ENCODE assay signal across 9 mouse cellular contexts in the genomic region with DNA sequence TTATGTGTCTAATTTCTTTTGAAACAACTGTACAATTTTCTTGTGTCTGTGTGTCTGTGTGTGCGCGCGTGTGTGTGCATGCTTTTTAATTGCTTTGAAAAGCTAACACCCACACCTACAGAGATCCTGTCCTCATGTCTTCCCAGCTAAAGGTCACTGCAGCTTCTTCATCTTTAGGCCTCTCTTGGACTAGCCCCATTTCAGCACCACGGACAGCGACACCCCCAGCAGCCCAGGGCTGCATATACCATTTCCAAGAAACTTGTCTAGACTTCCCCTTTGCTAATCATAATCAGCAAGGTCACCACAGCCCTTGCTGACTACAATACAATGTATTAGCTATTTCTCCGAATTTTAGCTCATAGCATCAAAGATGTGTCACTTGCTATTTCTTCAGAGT. TPM values are rescaled to one million over a fixed set of nuclear protein-coding genes. Genes with fewer than 3 reads are reported as not detected.
DNase-seq lines count a peak whose midpoint lies in the region; ATAC-seq lines count a peak whose summit lies in the region.
"Had no signal": no experiment of that assay in that cellular context is flagged by ENCODE, and none has a peak within 500 bp of the region (broad histone marks: within the 10 kb centered on the region; RNA-seq: fewer than 3 reads in every experiment).

No protein-coding gene starts in this region.

- no peak overlapping the region for H3K27ac ChIP-seq in forebrain, embryonic 11.5 days (ENCODE audit: low read depth, low read length)
- no peak overlapping the region for H3K27ac ChIP-seq in hindbrain, embryonic 15.5 days (replicated peaks)
- H3K27ac ChIP-seq in neural tube, embryonic 15.5 days (replicated peaks): no peak overlapping the region
- H3K27ac ChIP-seq: limb, embryonic 15.5 days had no signal

- peaks cover 17% of the 10 kb centered on the region for H3K27me3 ChIP-seq in forebrain, embryonic 11.5 days (ENCODE audit: control insufficient read depth, insufficient read depth, low read length)
- H3K27me3 ChIP-seq in hindbrain, embryonic 15.5 days: no peaks in the 10 kb centered on the region
- no peaks in the 10 kb centered on the region for H3K27me3 ChIP-seq in neural tube, embryonic 15.5 days (replicated peaks)

- no peak overlapping the region for H3K4me3 ChIP-seq in forebrain, embryonic 11.5 days (ENCODE audit: low read depth, low read length)
- H3K4me3 ChIP-seq in hindbrain, embryonic 15.5 days: peak overlapping the region; percentile 84
- peak overlapping the region; percentile 75 for H3K4me3 ChIP-seq in neural tube, embryonic 15.5 days (replicated peaks)
- H3K4me3 ChIP-seq: limb, embryonic 15.5 days had no signal

- H3K4me2 ChIP-seq in forebrain, embryonic 11.5 days (ENCODE audit: low read depth, low read length, severe bottlenecking): no peak overlapping the region
- peak overlapping the region; percentile 90 for H3K4me2 ChIP-seq in hindbrain, embryonic 15.5 days
- peak overlapping the region; percentile 91 for H3K4me2 ChIP-seq in neural tube, embryonic 15.5 days
- H3K4me2 ChIP-seq: limb, embryonic 15.5 days had no signal

- ATAC-seq in forebrain, embryonic 11.5 days (replicated peaks; ENCODE audit: low FRiP score): no peak
- no peak for ATAC-seq in hindbrain, embryonic 15.5 days (ENCODE audit: low FRiP score, low read depth)
- ATAC-seq in neural tube, embryonic 15.5 days (ENCODE audit: low FRiP score): no peak
- no peak for ATAC-seq in inflammation-experienced regulatory T-cells, adult 6 months

- H3K36me3 ChIP-seq in forebrain, embryonic 11.5 days (ENCODE audit: control insufficient read depth, insufficient read depth, low read length): no peaks in the 10 kb centered on the region
- no peaks in the 10 kb centered on the region for H3K36me3 ChIP-seq in hindbrain, embryonic 15.5 days
- H3K36me3 ChIP-seq in neural tube, embryonic 15.5 days: no peaks in the 10 kb centered on the region
- H3K36me3 ChIP-seq: limb, embryonic 15.5 days had no signal

- peak; percentile 15 to 23 for DNase-seq in left cerebral cortex, postnatal 36 days (ENCODE audit: low spot score in 2 of 2)
- DNase-seq in left cerebral cortex, adult 9 months (ENCODE audit: low spot score in 2 of 2): no peak
- peak; percentile 81 to 82 for DNase-seq in adrenal gland, postnatal 36 days
- DNase-seq in forebrain, embryonic 11.5 days (ENCODE audit: low spot score): peak; percentile 85
- peak; percentile 8 to 27 for DNase-seq in lung, adult 18-20 months

- intact Hi-C loops in left cerebral cortex, postnatal 36 days (cut with DNase I): no loop called here

- peaks cover 2% of the 10 kb centered on the region; the same call in 1 of the 2 replicates for H3K4me1 ChIP-seq in forebrain, embryonic 11.5 days (replicated peaks; ENCODE audit: control insufficient read depth, insufficient read depth, low read length)
- H3K4me1 ChIP-seq in hindbrain, embryonic 15.5 days (replicated peaks): peaks cover 37% of the 10 kb centered on the region
- peaks cover 27% of the 10 kb centered on the region for H3K4me1 ChIP-seq in neural tube, embryonic 15.5 days

- no peaks in the 10 kb centered on the region for H3K9me3 ChIP-seq in forebrain, embryonic 11.5 days (ENCODE audit: control insufficient read depth, low read length)
- no peaks in the 10 kb centered on the region for H3K9me3 ChIP-seq in hindbrain, embryonic 15.5 days
- no peaks in the 10 kb centered on the region for H3K9me3 ChIP-seq in neural tube, embryonic 15.5 days (replicated peaks)
- H3K9me3 ChIP-seq: limb, embryonic 15.5 days had no signal

- 34% methylated on average over 6 of the region's 6 CpGs for WGBS in forebrain, embryonic 11.5 days
- 38% methylated on average over 6 of the region's 6 CpGs for WGBS in hindbrain, embryonic 15.5 days
- 38% methylated on average over 6 of the region's 6 CpGs for WGBS in neural tube, embryonic 15.5 days

- H3K9ac ChIP-seq in forebrain, embryonic 11.5 days (ENCODE audit: low read length): no peak overlapping the region
- peak overlapping the region; percentile 20 for H3K9ac ChIP-seq in hindbrain, embryonic 15.5 days
- 0 out of 2 replicates have a peak overlapping the region, but pooled peaks have one; percentile 79 for H3K9ac ChIP-seq in neural tube, embryonic 15.5 days (replicated peaks)
- H3K9ac ChIP-seq: limb, embryonic 15.5 days had no signal

RNA-seq across cellular contexts. Expression of gene Fam155a, which starts 1.9 kb away (rescaled TPM):
- total RNA-seq in left cerebral cortex, postnatal 36 days (2021): 100 to 1,000 TPM; 117 to 124 TPM
- 1 to 10 TPM; 3.9 to 5.1 TPM for total RNA-seq in adrenal gland, postnatal 36 days (2021)
- 3.2 and 3.4 TPM in 2 replicates for polyA plus RNA-seq in forebrain, embryonic 11.5 days (2014; fragmentation: Nextera tagmentation; extraction: Ambion mirVana)
- 27.7 and 31.2 TPM in 2 replicates for polyA plus RNA-seq in hindbrain, embryonic 15.5 days (2015; fragmentation: Nextera tagmentation; extraction: Ambion mirVana)
- 22.1 and 28.8 TPM in 2 replicates for polyA plus RNA-seq in neural tube, embryonic 15.5 days (2015; fragmentation: Nextera tagmentation; extraction: Ambion mirVana)
- polyA plus RNA-seq in inflammation-experienced regulatory T-cells, adult 6 months (2017; shearing (Covaris generic)): under 1 TPM in 1 of 3 experiments, not detected in 2; 0.13 TPM

Comparison
In these comparisons a context has a peak if more than half of its experiments do, and no peak if none do; other contexts are left out.
1. DNase-seq: peak in left cerebral cortex, postnatal 36 days (2 of 2), adrenal gland, postnatal 36 days (2 of 2), forebrain, embryonic 11.5 days (single experiment) and lung, adult 18-20 months (2 of 2); none in left cerebral cortex, adult 9 months (0 of 2).